Mouse (Mus musculus): ENCODE data around the gene Mta3. TPM values are rescaled to one million over a fixed set of nuclear protein-coding genes. Genes with fewer than 3 reads are reported as not detected.

Gene Mta3
- total and polyA plus RNA-seq, 3 experiments: 31.1 to 67.6 (median 39.2) TPM

- no peaks in the 10 kb centered on the region for H3K9me3 ChIP-seq (replicated peaks; ENCODE audit: low read length)
- peaks cover 18 to 71% of the 10 kb centered on the region in 2 experiments for H3K36me3 ChIP-seq (replicated peaks in 1 of 2; ENCODE audit: control insufficient read depth in 1 of 2, insufficient read depth in 1 of 2, low read length in 1 of 2)
- no peak overlapping the region for H3K9ac ChIP-seq (ENCODE audit: insufficient read depth, low read depth)
- no peaks in the 10 kb centered on the region for H3K79me2 ChIP-seq (replicated peaks; ENCODE audit: control insufficient read depth, extremely low read depth, insufficient read depth, poor library complexity, severe bottlenecking)
- dilution Hi-C loops (cut with MboI; ENCODE audit: extremely low pct_ligation_motif_present, extremely low pct_unique_long_range_greater_than_20kb, low sequenced_read_pairs) (no loop called here), in situ Hi-C loops (cut with MboI; ENCODE audit: low pct_ligation_motif_present, low pct_unique_long_range_greater_than_20kb, low sequenced_read_pairs) (no loop called here)
- H3K4me2 ChIP-seq (ENCODE audit: insufficient read depth, low read depth, poor library complexity, severe bottlenecking): no peak overlapping the region
- H3K27ac ChIP-seq (ENCODE audit: insufficient read depth, low read depth): no peak overlapping the region
- H3K4me3 ChIP-seq (replicated peaks in 1 of 3; ENCODE audit: low read depth in 2 of 3, low read length in 2 of 3, poor library complexity in 1 of 3): no peak overlapping the region
- H3K4me1 ChIP-seq (ENCODE audit: control insufficient read depth in 1 of 2, insufficient read depth in 2 of 2): peaks cover 0 to 14% of the 10 kb centered on the region in 2 experiments; a peak in 2 of 4 replicates
- H3K27me3 ChIP-seq (replicated peaks): no peaks in the 10 kb centered on the region
- no peak for TF ChIP-seq ZNF384 (IDR thresholded peaks at IDR 0.05; ENCODE audit: low read depth, low read length)
- no peak for TF ChIP-seq CHD2 (IDR thresholded peaks at IDR 0.05; ENCODE audit: low read length)
- no peak for TF ChIP-seq EP300 (IDR thresholded peaks at IDR 0.05; ENCODE audit: low read length)
- TF ChIP-seq USF2 (conservative IDR thresholded peaks at IDR 0.05; ENCODE audit: low read depth, low read length): no peak
- TF ChIP-seq ZC3H11A (IDR thresholded peaks at IDR 0.05; ENCODE audit: low read depth, low read length): no peak
- no peak for TF ChIP-seq MAFK (IDR thresholded peaks at IDR 0.05; ENCODE audit: insufficient replicate concordance, low read length)
- TF ChIP-seq USF1 (IDR thresholded peaks at IDR 0.05; ENCODE audit: low read depth, low read length): no peak
- TF ChIP-seq RAD21 (IDR thresholded peaks at IDR 0.05; ENCODE audit: low read depth, low read length): no peak
- no peak for TF ChIP-seq BHLHE40 (IDR thresholded peaks at IDR 0.05; ENCODE audit: low read depth, low read length)
- no peak for DNase-seq (ENCODE audit: extremely low read depth)
Observed at GRCm38 (mm10) chr17:83782740-83783139, 76.8 kb downstream of the Mta3 start.

- Histone ChIP-seq H3K4me1 (ENCODE audit: control insufficient read depth in 1 of 2, insufficient read depth in 2 of 2) (peaks cover 0 to 25% of the 10 kb centered on the region in 2 experiments; a peak in 2 of 4 replicates), H3K4me2 (ENCODE audit: insufficient read depth, low read depth, poor library complexity, severe bottlenecking) (no peak overlapping the region), H3K9ac (ENCODE audit: insufficient read depth, low read depth) (no peak overlapping the region), H3K9me3 (replicated peaks; ENCODE audit: low read length) (no peaks in the 10 kb centered on the region), H3K27me3 (replicated peaks) (no peaks in the 10 kb centered on the region), H3K36me3 (replicated peaks in 1 of 2; ENCODE audit: control insufficient read depth in 1 of 2, insufficient read depth in 1 of 2, low read length in 1 of 2) (peaks cover 22 to 83% of the 10 kb centered on the region in 2 experiments), H3K4me3 (replicated peaks in 1 of 3; ENCODE audit: low read depth in 2 of 3, low read length in 2 of 3, poor library complexity in 1 of 3) (no peak overlapping the region), H3K27ac (ENCODE audit: insufficient read depth, low read depth) (no peak overlapping the region), H3K79me2 (replicated peaks; ENCODE audit: control insufficient read depth, extremely low read depth, insufficient read depth, poor library complexity, severe bottlenecking) (no peaks in the 10 kb centered on the region)
- in situ Hi-C loops (cut with MboI; ENCODE audit: low pct_ligation_motif_present, low pct_unique_long_range_greater_than_20kb, low sequenced_read_pairs): no loop called here
- no peak for DNase-seq (ENCODE audit: extremely low read depth)
- no peak for TF ChIP-seq ELF1 (IDR thresholded peaks at IDR 0.05; ENCODE audit: low read depth, low read length)
- TF ChIP-seq NRF1 (IDR thresholded peaks at IDR 0.05; ENCODE audit: low read depth, low read length): no peak
- no peak for TF ChIP-seq PAX5 (IDR thresholded peaks at IDR 0.05; ENCODE audit: low read length)
- TF ChIP-seq CHD1 (IDR thresholded peaks at IDR 0.05; ENCODE audit: low read depth, low read length): no peak
- no peak for TF ChIP-seq KAT2A (IDR thresholded peaks at IDR 0.05; ENCODE audit: insufficient replicate concordance, low read length)
- no peak for TF ChIP-seq RAD21 (IDR thresholded peaks at IDR 0.05; ENCODE audit: low read depth, low read length)
- no peak for TF ChIP-seq ZKSCAN1 (IDR thresholded peaks at IDR 0.05; ENCODE audit: borderline replicate concordance, low read depth, low read length)
- TF ChIP-seq POLR2AphosphoS2 (IDR thresholded peaks at IDR 0.05; ENCODE audit: low read depth, low read length): no peak
- TF ChIP-seq USF1 (IDR thresholded peaks at IDR 0.05; ENCODE audit: low read depth, low read length): no peak
- TF ChIP-seq USF2 (conservative IDR thresholded peaks at IDR 0.05; ENCODE audit: low read depth, low read length): no peak
- no peak for TF ChIP-seq CHD2 (IDR thresholded peaks at IDR 0.05; ENCODE audit: low read length)
- TF ChIP-seq JUND (conservative IDR thresholded peaks at IDR 0.05; ENCODE audit: low read depth, low read length): no peak
- TF ChIP-seq GABPA (IDR thresholded peaks at IDR 0.05; ENCODE audit: insufficient replicate concordance, low read depth, low read length): no peak
- no peak for TF ChIP-seq EP300 (IDR thresholded peaks at IDR 0.05; ENCODE audit: low read length)
- no peak for TF ChIP-seq BHLHE40 (IDR thresholded peaks at IDR 0.05; ENCODE audit: low read depth, low read length)
- dilution Hi-C loops (cut with MboI; ENCODE audit: extremely low pct_ligation_motif_present, extremely low pct_unique_long_range_greater_than_20kb, low sequenced_read_pairs): no loop called here
Observed at GRCm38 (mm10) chr17:83786418-83786817, 80.5 kb downstream of the Mta3 start.
